Mouse (Mus musculus) olfactory bulb, adult 2 months (tissue): ENCODE data around the gene Foxj2. TPM values are rescaled to one million over a fixed set of nuclear protein-coding genes. Genes with fewer than 3 reads are reported as not detected.

ENCODE experiments used
- H3K27ac ChIP-seq: fragments of 200-500 bp; 2 replicates; pipeline ENCODE4 v1.5.1; 2012; ENCODE audit warnings: low read depth, low read length; ENCODE audit not compliant: insufficient read depth
- H3K4me1 ChIP-seq: fragments of 200-500 bp; 2 replicates; pipeline ENCODE4 v1.6.1; 2012; ENCODE audit warnings: low read length; ENCODE audit not compliant: control insufficient read depth, insufficient read depth
- H3K4me3 ChIP-seq: fragments of 200-500 bp; 2 replicates; pipeline ENCODE4 v1.5.1; 2012; ENCODE audit warnings: mild to moderate bottlenecking, low read depth, low read length, moderate library complexity; ENCODE audit not compliant: insufficient read depth
- CTCF ChIP-seq: fragments of 200-500 bp; IDR thresholded peaks from 2 replicates; pipeline ENCODE4 v1.5.1; 2012; ENCODE audit warnings: low read depth, mild to moderate bottlenecking, low read length, moderate library complexity; ENCODE audit not compliant: insufficient read depth
- POLR2A ChIP-seq: fragments of 200-500 bp; IDR thresholded peaks from 2 replicates; pipeline ENCODE4 v1.6.1; 2012; ENCODE audit warnings: mild to moderate bottlenecking, low read depth, low read length, moderate library complexity; ENCODE audit not compliant: insufficient read depth
- WGBS: fragments of 180-500 bp; shearing (Covaris S2); methylation state at CpG from one replicate; pipeline ENCODE4 v1.1.7; 2018; 5-methylcytosine and 5-hydroxymethylcytosine counted together
- polyA plus RNA-seq: library from polyadenylated mRNA; stranded (reverse); fragments of >200 nt; gene quantifications from 2 replicates; pipeline ENCODE4 v1.2.4, GENCODE M21; 2012; ENCODE audit warnings: low replicate concordance; ENCODE audit not compliant: missing spikeins, insufficient read depth, insufficient read length

Gene Foxj2
- polyA plus RNA-seq, 1 experiment, result not detected

GRCm38 (mm10) chr6:122855955-122856354 lies 36.2 kb downstream of the Foxj2 start, which contains the start of gene C3ar1:
Gene C3ar1 (minus strand): TSS chr6:122856161.
- Histone ChIP-seq H3K27ac (no peak within 1 kb of the TSS), H3K4me1 (no peaks in the 10 kb centered on the region), H3K4me3 (no peak within 1 kb of the TSS)
- WGBS, result 69% methylated on average over 7 of the region's 7 CpGs
- no peak for TF ChIP-seq POLR2A

GRCm38 (mm10) chr6:122862434-122862833 lies 42.7 kb downstream of the Foxj2 start:
- Histone ChIP-seq H3K4me3 (no peak overlapping the region), H3K4me1 (no peaks in the 10 kb centered on the region), H3K27ac (no peak overlapping the region)
- 82% methylated on average over 6 of the region's 6 CpGs for WGBS
- TF ChIP-seq CTCF, result no peak
- TF ChIP-seq POLR2A, result no peak

- 86% methylated on average over 1 of the region's 1 CpGs for WGBS
- H3K4me1 ChIP-seq, result no peaks in the 10 kb centered on the region
These were observed 43.2 kb downstream of the Foxj2 start for GRCm38 (mm10) chr6:122862871-122863270.

GRCm38 (mm10) chr6:122867914-122868313 lies 48.2 kb downstream of the Foxj2 start:
- WGBS, result 72% methylated on average over 4 of the region's 4 CpGs
- Histone ChIP-seq H3K4me3 (no peak overlapping the region), H3K27ac (no peak overlapping the region), H3K4me1 (no peaks in the 10 kb centered on the region)
- TF ChIP-seq POLR2A (no peak), CTCF (no peak)

More at GRCm38 (mm10) chr6:122862871-122863270, 43.2 kb downstream of the Foxj2 start:
- Histone ChIP-seq H3K4me3 (no peak overlapping the region), H3K27ac (no peak overlapping the region)
- no peak for TF ChIP-seq CTCF
- TF ChIP-seq POLR2A, result no peak

GRCm38 (mm10) chr6:122869846-122870245 lies 50.1 kb downstream of the Foxj2 start:
- TF ChIP-seq POLR2A, result no peak
- no peak for TF ChIP-seq CTCF
- no peak overlapping the region for H3K27ac ChIP-seq
- no peak overlapping the region for H3K4me3 ChIP-seq
- 53% methylated on average over 11 of the region's 11 CpGs for WGBS
- H3K4me1 ChIP-seq, result no peaks in the 10 kb centered on the region

- WGBS, result 94% methylated on average over 5 of the region's 5 CpGs
- no peak for TF ChIP-seq CTCF
- no peak for TF ChIP-seq POLR2A
- Histone ChIP-seq H3K4me3 (no peak overlapping the region), H3K4me1 (no peaks in the 10 kb centered on the region), H3K27ac (no peak overlapping the region)
These were observed 53.1 kb downstream of the Foxj2 start for GRCm38 (mm10) chr6:122872800-122873199.

GRCm38 (mm10) chr6:122873871-122874719 lies 54.4 kb downstream of the Foxj2 start, which contains the start of gene Necap1:
Gene Necap1 (plus strand): TSS chr6:122874474.
- Histone ChIP-seq H3K4me1 (peaks cover 4% of the 10 kb centered on the region), H3K27ac (peak within 1 kb of the TSS; percentile 28), H3K4me3 (peak within 1 kb of the TSS; percentile 92)
- 5% methylated on average over 43 of the region's 43 CpGs for WGBS
- TF ChIP-seq POLR2A (peak; percentile 88), CTCF (peak; percentile 72)

- H3K27ac ChIP-seq, result peak overlapping the region; percentile 28
- TF ChIP-seq POLR2A (peak; percentile 1), CTCF (no peak)
- under 1% methylated on average over 31 of the region's 31 CpGs for WGBS
- H3K4me3 ChIP-seq, result peak overlapping the region; percentile 92
- H3K4me1 ChIP-seq, result peaks cover 4% of the 10 kb centered on the region
These were observed 55.1 kb downstream of the Foxj2 start for GRCm38 (mm10) chr6:122874720-122875389.
